Mouse (Mus musculus): ENCODE results near the gene F2rl1. TPM values are rescaled to one million over a fixed set of nuclear protein-coding genes. Genes with fewer than 3 reads are reported as not detected.

F2rl1 gene
- polyA plus RNA-seq, 1 experiment: 0.17 TPM

DNA sequence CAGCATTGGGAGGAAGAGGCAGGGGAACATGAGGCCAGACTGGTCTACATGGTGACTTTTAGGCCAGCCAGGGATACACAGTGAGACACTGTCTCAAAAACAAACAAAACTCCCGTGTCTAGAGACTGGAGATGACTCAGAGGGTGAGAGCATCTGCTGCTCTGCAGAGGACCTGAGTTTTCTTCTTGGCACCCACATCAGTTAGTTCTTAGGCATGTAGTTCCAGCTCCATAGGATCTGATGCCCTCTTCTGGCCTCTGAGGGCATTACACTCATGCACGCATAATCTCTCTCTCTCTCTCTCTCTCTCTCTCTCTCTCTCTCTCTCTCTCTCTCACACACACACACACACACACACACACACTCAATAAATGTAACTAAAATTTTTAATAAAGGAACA is 54.1 kb downstream of the F2rl1 start:
- no peaks in the 10 kb centered on the region for H3K36me3 ChIP-seq (ENCODE audit: control insufficient read depth, insufficient read depth, low read length)

More for the DNA sequence above, 54.1 kb downstream of the F2rl1 start:
- H3K27me3 ChIP-seq (ENCODE audit: control insufficient read depth, insufficient read depth, low read length): no peaks in the 10 kb centered on the region
- H3K4me1 ChIP-seq (ENCODE audit: control insufficient read depth, insufficient read depth, low read length): peaks cover 9% of the 10 kb centered on the region
- no peak overlapping the region for H3K4me3 ChIP-seq (ENCODE audit: control insufficient read depth, low read depth, low read length)
- TF ChIP-seq POLR2A (IDR thresholded peaks at IDR 0.05; ENCODE audit: control insufficient read depth, low read depth, low read length): no peak
- no peak for TF ChIP-seq CTCF (IDR thresholded peaks at IDR 0.05; ENCODE audit: control insufficient read depth, insufficient read depth, insufficient replicate concordance, low read depth, low read length)
- no peak overlapping the region for H3K27ac ChIP-seq (ENCODE audit: control insufficient read depth, insufficient read depth, low read depth, low read length)

Other genes starting within 250 kb of the F2rl1 start
- gene Zbed3, start 201.6 kb downstream of the F2rl1 start, polyA plus RNA-seq (2012; rRNA removed): 26.5 and 26.9 TPM in 2 replicates
- gene Aggf1, start 149.9 kb downstream of the F2rl1 start, polyA plus RNA-seq (2012; rRNA removed): 9.2 and 9.3 TPM in 2 replicates
- 0.10 and 0.25 TPM in 2 replicates for gene Crhbp, start 80.3 kb downstream of the F2rl1 start, polyA plus RNA-seq (2012; rRNA removed)
- gene S100z, start 46.5 kb downstream of the F2rl1 start, polyA plus RNA-seq (2012; rRNA removed): 0.42 and 0.85 TPM in 2 replicates
- 1.0 and 1.1 TPM in 2 replicates for gene F2r, start 93.3 kb upstream of the F2rl1 start, polyA plus RNA-seq (2012; rRNA removed)
- 0.05 TPM in 1 of 2 replicates, not detected in the other for gene F2rl2, start 171.6 kb upstream of the F2rl1 start, polyA plus RNA-seq (2012; rRNA removed)

Measured in testis, adult 2 months (tissue).